Mouse (Mus musculus) brain, embryonic 14.5 days (tissue): ENCODE data around the gene Prdm1. TPM values are rescaled to one million over a fixed set of nuclear protein-coding genes. Genes with fewer than 3 reads are reported as not detected.

Experiments
- DNase-seq: peaks from one replicate; pipeline ENCODE4 v3.0.0-alpha.2; 2011; ENCODE audit warnings: low read depth
- CTCF ChIP-seq: fragments of 200-500 bp; IDR thresholded peaks from 2 replicates; pipeline ENCODE4 v1.5.1; 2012; ENCODE audit warnings: inconsistent platforms, mild to moderate bottlenecking, moderate library complexity, borderline replicate concordance; ENCODE audit not compliant: insufficient read depth, insufficient read length; ENCODE audit errors: extremely low read depth
- POLR2A ChIP-seq: fragments of 200-500 bp; IDR thresholded peaks from 2 replicates; pipeline ENCODE4 v1.6.1; 2012; ENCODE audit warnings: mild to moderate bottlenecking, inconsistent platforms, borderline replicate concordance; ENCODE audit not compliant: poor library complexity, insufficient read depth, insufficient read length, severe bottlenecking; ENCODE audit errors: extremely low read depth
- polyA plus RNA-seq: library from polyadenylated mRNA; depleted of rRNA; stranded (reverse); fragments of >200 nt; gene quantifications from 2 replicates; pipeline ENCODE4 v1.2.3, GENCODE M21; 2012

Prdm1 gene
- polyA plus RNA-seq, 1 experiment = 0.90 TPM

- no peak for DNase-seq
- TF ChIP-seq POLR2A = no peak
- no peak for TF ChIP-seq CTCF
Measured at GRCm38 (mm10) chr10:44392855-44393254, 135.4 kb downstream of the Prdm1 start.

- TF ChIP-seq POLR2A (no peak), CTCF (no peak)
- DNase-seq = no peak
Measured at GRCm38 (mm10) chr10:44391509-44392290, 136.6 kb downstream of the Prdm1 start.

- no peak for TF ChIP-seq POLR2A
- no peak for DNase-seq
Measured at GRCm38 (mm10) chr10:44390286-44390685, 138.0 kb downstream of the Prdm1 start.

DNA sequence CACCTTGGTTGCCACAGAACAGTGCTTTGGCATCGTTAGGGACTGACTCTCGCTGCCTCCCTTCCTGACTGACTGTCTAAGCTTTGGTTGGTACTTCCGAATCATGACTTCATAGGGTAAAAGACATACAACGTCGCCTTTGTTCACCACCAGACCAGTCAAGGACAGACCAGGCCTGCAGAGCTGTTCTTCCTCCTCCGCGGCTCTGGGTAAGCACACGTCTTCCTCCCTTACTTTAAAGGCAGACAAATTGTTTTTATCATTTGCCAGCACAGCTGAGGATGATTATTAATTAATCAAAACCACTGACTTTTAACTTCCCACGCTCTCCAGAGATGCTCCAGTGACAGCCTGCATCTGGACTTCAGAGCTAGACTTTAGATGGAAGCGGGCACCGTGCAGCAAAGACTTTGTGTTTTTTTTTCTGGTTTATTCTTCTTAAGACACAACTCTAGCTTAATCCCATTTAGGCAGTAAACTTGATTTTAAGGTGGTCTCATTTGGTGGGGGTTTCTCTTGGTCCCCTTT, 139.5 kb downstream of the Prdm1 start:
- no peak for DNase-seq
- TF ChIP-seq POLR2A = no peak
- TF ChIP-seq CTCF = no peak
